Mouse (Mus musculus) stomach, adult 2 months (tissue): ENCODE measurements around the gene Mgat5b. TPM values are rescaled to one million over a fixed set of nuclear protein-coding genes. Genes with fewer than 3 reads are reported as not detected.

Experiments used
- polyA plus RNA-seq: library from polyadenylated mRNA; depleted of rRNA; stranded (reverse); fragments of >200 nt; gene quantifications from 2 replicates; pipeline ENCODE4 v1.2.3, GENCODE M21; 2012; rRNA removed

The Mgat5b gene
- polyA plus RNA-seq: 0.89 and 0.91 TPM in 2 replicates

GRCm38 (mm10) chr11:116918323-116919185 lies at the start of gene Mgat5b:
Mgat5b (plus strand) TSS chr11:116918863.

Other genes with a start within 250 kb of the Mgat5b start
- not detected in 2 replicates for gene St6galnac1, start 143.4 kb upstream of the Mgat5b start, polyA plus RNA-seq
- gene Mxra7, start 90.8 kb upstream of the Mgat5b start, polyA plus RNA-seq: 44.7 and 91.7 TPM in 2 replicates
- gene Mettl23, start 75.6 kb upstream of the Mgat5b start, polyA plus RNA-seq: 7.8 and 13.4 TPM in 2 replicates
- gene Jmjd6, start 75.4 kb upstream of the Mgat5b start, polyA plus RNA-seq: 7.5 and 10.0 TPM in 2 replicates
- gene Mfsd11, start 66.4 kb upstream of the Mgat5b start, polyA plus RNA-seq: 13.2 and 17.1 TPM in 2 replicates
- gene Srsf2, start 65.8 kb upstream of the Mgat5b start, polyA plus RNA-seq: 241 and 393 TPM in 2 replicates
- gene Sec14l1, start 196.3 kb downstream of the Mgat5b start, polyA plus RNA-seq: 40.2 and 44.7 TPM in 2 replicates